Mouse (Mus musculus): ENCODE measurements around the gene Spns1.

GRCm38 (mm10) chr7:126377278-126378158 is at the start of gene Spns1:
- TF ChIP-seq EP300 (optimal IDR thresholded peaks at IDR 0.05), result no peak
- peak; percentile 89 for TF ChIP-seq CTCF (IDR thresholded peaks at IDR 0.05; ENCODE audit: low read depth)

Data from stomach, postnatal 0 days (tissue).